Mouse (Mus musculus) B cell, adult 2 months (primary cell): ENCODE results near the gene Hhat.

Source experiments
- DNase-seq, 2 experiments: peaks; one replicate each; pipeline ENCODE4 v3.0.0; 2022

Gene Hhat

DNA sequence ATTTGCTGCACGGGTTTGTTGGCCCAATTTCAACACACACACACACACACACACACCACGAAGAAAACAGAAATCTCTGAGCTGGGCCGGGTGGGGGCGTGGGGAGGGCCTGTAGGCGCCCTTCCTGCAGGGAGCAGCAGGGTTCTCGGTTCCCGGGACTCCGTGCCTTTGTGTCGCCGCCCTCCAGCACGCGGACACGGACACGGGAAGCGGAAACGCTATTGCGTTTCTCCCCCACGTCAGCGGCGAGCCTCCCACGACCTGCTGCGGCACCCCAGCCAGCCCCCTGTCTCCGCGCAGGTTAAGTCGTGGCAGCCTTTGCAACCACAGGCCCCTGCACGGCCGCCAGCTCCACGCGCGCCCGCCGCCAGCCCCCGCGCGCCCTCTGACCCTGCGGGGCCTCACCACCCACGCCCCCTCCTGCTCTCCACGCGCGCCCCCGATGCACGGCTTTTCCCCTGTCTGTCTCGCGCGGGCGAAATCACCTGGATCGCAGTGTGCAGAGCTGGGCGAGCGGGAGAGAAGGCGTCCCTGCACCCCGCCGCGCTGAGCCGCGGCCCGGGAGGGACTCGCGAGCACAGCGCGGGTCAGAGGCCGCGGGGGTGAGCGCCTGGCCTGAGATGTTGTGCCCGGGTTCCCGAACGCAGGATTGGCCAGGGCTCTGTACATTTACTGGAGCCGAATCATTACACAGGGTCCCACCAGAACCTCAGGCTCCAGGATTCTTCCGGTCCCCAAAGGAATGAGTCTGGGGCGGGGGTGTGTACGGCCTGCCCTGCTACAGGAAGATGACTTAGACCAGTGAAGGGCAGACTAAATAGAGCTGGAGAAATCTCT lies at the start of gene Hhat:
Hhat (minus strand) TSS at position 729 of the 837 bp plus-strand sequence.
- peak; percentile 70 to 72 for DNase-seq

DNA sequence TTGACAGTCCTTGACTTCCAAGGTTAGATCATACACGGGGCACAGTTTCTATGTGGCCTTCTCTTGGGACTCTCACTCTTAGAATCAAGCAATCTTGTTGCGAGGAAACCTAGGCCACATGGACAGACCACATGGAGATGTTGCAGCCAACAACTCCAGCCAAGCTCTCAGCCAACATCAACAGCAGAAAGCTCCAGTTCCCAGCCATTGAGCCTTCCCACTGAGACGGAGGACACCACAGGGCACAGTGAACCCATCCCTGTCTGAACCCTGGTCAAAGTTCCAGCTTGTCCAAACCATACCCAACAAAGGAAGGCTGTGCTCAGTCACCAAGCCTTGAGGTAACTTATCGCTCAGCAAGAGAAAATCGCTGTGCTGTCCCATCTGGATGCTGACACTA lies 47.3 kb upstream of the Hhat start:
- no peak for DNase-seq

GRCm38 (mm10) chr1:192815789-192816188 lies 44.8 kb upstream of the Hhat start:
- no peak for DNase-seq

GRCm38 (mm10) chr1:192814700-192815099 lies 43.7 kb upstream of the Hhat start:
- DNase-seq = no peak

GRCm38 (mm10) chr1:192812758-192813157 lies 41.7 kb upstream of the Hhat start:
- DNase-seq = no peak

DNA sequence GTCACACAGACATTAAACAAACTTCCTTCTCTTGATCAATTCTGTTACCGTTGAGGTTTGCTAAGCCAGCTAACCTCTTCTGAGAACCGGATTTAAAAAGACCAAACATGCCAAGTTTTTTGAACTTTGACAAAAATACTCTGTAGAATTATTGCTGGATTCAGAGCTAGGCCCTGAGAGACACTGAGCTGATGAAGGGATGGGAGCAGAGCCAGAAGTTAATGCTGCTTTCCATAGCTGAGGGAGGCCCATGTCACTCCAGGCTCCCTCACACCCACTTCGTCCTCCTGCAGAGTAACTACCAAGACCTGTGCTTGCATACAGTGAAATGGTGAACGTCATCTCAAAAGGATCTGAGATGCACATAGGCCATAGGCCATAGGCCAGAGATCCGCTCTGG lies 41.3 kb upstream of the Hhat start:
- DNase-seq = no peak

DNA sequence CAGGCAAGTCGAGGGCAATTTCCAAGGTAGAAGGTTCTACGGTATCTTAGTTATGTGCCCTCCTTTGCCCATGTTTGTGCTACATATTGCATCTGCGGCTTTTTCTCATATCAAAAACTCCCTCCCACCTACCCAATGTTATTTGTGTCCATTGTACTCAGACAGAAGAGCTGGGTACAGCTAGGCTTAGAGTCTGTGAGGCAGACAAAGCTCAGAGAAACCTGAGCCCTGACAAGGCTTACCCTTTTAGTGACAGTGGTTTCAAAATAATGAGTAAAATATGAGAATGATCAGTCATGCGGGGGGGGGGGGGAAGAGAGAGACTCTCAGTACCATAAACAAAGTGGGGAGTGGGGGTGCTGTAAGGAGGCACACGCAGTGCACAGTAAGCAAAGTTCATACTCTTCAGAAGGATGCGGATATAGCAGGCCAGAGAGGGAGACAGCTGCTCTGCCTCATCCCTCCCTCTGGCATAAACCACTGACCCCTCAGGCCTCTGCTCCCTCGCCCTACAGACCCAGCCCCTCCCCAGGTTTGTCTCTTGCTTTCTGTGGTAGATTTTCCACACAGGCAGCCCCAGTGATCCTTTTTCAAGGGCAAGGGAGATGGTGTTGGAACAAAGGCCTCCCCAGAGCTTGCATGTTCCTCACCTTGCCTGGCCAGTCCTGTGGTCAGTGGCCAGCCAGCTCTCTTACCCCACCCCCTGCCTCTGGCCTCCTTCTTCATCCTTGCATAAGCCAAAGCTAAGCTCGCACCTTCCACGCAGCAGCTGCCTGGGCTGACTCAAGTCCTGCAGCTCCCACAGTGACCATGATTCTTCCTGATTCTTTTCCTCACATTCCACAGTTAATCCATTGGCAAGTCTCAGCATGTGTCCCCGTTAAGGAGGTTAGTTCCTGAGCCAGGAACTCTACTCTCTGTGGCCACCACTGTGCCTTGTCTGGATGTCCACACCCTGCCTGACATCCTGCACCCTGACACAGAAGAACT lies 35.4 kb upstream of the Hhat start:
- DNase-seq = no peak

GRCm38 (mm10) chr1:192800338-192800737 lies 29.3 kb upstream of the Hhat start:
- no peak for DNase-seq

DNA sequence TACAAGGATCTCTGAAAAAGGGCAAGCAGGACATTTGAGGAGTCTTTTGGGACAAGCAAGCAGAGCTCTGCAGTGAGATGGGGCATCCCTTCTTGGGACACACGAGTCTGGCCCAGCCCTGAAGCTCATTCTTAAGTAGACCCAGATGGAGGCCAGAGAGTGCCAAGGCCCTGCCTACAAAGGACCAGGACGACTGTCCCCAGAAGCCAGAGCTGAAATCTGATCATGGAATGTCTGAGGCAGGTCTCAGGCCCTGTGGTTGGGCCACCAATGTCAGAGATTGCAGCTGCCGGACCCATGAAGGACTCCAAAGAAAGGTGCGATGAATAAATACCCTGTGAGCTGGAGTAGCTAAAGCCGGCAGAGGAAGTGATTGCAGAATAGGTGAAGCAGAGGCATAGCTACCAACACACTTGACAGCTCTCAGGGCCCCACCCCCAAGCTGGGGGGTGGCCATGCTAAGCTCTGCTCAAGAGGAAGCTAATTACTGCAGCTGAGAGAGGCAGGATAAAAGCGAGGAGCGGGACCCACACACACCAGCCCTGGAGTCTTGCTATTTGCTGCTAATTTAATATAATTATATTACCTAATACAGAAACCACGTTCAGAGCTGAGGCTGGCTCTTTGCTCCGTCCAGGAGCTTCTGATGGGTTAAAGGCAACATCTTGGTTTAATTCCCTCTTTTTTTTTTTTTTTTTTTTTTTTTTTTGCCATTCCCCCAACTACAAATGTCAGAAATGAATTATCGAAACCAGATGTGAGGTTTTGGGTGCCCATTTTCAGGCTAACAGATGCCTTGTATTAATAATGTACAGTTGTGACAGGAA lies 28.4 kb upstream of the Hhat start:
- peak; percentile 63 to 68 for DNase-seq

DNA sequence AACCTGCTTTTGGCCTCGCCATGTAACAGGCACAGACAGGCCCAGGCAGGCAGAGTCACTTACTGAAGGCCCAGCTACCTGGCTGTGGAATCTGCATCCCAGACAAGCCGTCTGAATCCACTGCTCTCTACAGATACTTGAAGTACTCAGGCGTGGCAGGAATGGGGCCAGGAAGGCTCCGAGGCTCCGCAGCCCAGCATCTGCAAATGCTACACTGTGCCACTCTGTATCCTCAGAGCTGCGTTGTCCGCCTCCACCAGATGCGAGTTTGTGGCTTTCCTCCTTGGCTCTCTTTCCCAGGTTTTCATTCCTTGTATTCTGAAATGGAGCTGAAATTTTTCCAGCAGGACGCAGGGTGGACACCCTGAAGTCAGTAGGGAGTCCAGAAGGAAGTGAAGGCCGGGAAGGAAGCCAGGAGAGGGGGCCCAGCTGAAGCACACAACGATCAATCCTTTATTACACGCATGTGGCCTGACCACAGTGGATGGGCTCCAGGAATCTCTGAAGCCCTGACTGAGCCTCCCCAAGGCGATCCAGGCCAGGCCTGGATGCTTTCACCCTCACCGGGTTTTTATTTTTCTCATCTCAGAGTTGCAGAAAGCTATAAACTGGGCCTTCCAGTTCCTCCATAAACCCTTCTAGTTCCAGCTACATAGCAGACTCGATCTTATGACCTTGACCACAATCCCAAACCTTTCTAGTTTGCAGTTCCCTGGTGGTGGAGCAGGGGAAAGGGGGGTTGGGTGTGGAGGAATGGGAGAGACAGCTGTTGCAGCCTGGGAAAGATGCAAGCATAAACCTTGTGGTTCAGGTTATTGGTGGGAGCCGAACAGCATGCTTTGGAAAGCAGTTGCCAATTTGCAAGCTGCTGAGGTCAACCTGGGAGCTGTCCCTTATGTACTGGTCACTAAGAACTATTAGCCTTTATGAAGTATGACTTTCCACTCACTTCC lies 27.5 kb upstream of the Hhat start:
- no peak for DNase-seq

- no peak for DNase-seq
These were observed 25.9 kb upstream of the Hhat start for GRCm38 (mm10) chr1:192797011-192797274.

GRCm38 (mm10) chr1:192796201-192797010 lies 25.4 kb upstream of the Hhat start:
- no peak for DNase-seq

GRCm38 (mm10) chr1:192794957-192795745 lies 24.1 kb upstream of the Hhat start:
- no peak for DNase-seq

- no peak for DNase-seq
These were observed 20.9 kb upstream of the Hhat start for GRCm38 (mm10) chr1:192791897-192792361.

- DNase-seq = peak; percentile 52 to 53
These were observed 19.4 kb upstream of the Hhat start for GRCm38 (mm10) chr1:192790442-192790841.

- no peak for DNase-seq
These were observed 18.8 kb upstream of the Hhat start for GRCm38 (mm10) chr1:192789828-192790227.

- no peak for DNase-seq
These were observed 18.1 kb upstream of the Hhat start for GRCm38 (mm10) chr1:192789111-192789522.

GRCm38 (mm10) chr1:192786194-192786593 lies 15.2 kb upstream of the Hhat start:
- DNase-seq = no peak

GRCm38 (mm10) chr1:192785046-192785961 lies 14.3 kb upstream of the Hhat start:
- DNase-seq = no peak
